Mouse (Mus musculus): ENCODE results near the gene Wdtc1. TPM values are rescaled to one million over a fixed set of nuclear protein-coding genes. Genes with fewer than 3 reads are reported as not detected.
A peak's percentile ranks its signal among the peaks of the same experiment; 100 is the strongest.

Wdtc1 gene
- polyA plus RNA-seq, 1 experiment = 30.5 TPM

DNA sequence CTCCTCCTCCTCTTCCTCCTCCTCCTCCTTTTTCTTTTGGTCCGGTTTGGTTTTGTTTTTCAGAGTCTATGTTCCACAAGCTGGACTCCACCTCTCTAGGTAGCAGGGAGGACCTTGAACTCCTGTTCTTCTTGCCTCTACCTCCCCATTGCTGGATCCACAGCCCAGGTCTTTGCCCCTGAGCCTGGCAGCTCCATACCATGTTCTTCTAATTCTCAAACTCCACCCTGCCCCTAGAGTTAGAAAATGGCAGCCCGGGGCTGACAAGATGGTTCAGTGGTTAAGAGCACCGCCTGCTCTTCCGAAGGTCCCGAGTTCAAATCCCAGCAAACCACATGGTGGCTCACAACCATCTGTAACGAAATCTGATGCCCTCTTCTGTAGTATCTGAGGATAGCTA, 1.4 kb upstream of the Wdtc1 start:
- no peak for TF ChIP-seq CTCF (IDR thresholded peaks at IDR 0.05; ENCODE audit: low read depth, low read length)
- TF ChIP-seq POLR2A (IDR thresholded peaks at IDR 0.05; ENCODE audit: borderline replicate concordance, low read depth, low read length) = no peak

DNA sequence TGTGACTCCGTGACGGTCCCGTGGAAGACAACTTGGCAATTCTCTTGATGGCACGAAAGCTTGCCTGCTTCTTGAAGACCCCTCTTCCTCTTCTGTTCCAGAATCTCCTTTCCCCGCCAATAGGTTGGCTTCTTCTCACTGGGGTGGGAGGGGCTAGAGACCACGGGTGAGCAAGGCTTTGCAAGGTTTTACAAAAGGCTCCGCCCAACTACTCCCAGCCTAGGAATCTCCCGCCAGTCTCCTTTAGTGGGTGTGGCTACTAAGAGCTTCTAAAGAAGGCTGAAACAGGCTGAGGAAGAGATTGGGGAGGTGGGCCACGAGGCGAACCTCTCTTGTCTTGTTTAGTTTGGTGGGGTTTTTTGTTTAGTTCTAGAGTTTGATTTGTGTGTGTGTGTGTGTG, 484 bp downstream of the Wdtc1 start:
- Histone ChIP-seq H3K27ac (ENCODE audit: insufficient read depth, low read depth, low read length) (peak overlapping the region; percentile 48), H3K4me3 (ENCODE audit: insufficient read depth, low read length) (no peak overlapping the region), H3K4me1 (ENCODE audit: control insufficient read depth, insufficient read depth, low read length) (peaks cover 12% of the 10 kb centered on the region)
- TF ChIP-seq CTCF (IDR thresholded peaks at IDR 0.05; ENCODE audit: low read depth, low read length) = no peak
- no peak for TF ChIP-seq POLR2A (IDR thresholded peaks at IDR 0.05; ENCODE audit: borderline replicate concordance, low read depth, low read length)

More for the DNA sequence above, 1.4 kb upstream of the Wdtc1 start:
- Histone ChIP-seq H3K27ac (ENCODE audit: insufficient read depth, low read depth, low read length) (no peak overlapping the region), H3K4me1 (ENCODE audit: control insufficient read depth, insufficient read depth, low read length) (peaks cover 12% of the 10 kb centered on the region), H3K4me3 (ENCODE audit: insufficient read depth, low read length) (no peak overlapping the region)

DNA sequence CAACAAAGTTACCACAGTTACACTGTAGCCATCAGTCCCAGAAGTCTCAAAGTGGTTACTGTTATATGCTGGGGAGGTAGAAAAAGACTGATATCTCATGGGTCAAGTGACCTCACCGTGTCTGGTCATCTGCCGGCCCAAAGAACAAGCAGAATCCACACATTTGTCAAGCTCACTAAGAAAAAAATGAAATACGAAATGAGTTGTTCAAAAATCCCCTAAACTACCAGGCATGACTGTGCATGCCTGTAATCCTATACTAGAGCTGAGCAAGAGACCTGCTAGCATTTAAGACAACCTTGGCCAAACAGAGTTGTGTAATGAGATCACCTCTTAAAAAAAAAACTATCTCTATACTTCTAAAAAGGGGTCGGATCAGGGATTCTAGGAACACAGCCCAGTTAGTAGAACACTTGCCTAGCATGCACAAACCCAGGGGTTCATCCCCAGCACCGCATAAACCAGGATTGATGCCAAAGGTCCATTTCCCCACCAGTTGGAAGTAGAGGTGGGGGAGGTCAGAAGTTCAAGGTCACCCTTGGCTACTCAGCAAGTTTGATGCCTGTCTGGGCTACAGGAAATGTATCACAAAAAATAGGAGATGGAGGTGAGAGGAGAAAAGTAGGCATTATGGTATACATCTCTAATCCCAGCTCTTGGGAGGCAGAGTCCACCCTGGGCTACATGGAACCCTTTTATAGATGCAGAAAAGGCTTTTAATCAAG, 5.1 kb downstream of the Wdtc1 start:
- Histone ChIP-seq H3K4me1 (ENCODE audit: control insufficient read depth, insufficient read depth, low read length) (peaks cover 6% of the 10 kb centered on the region), H3K27ac (ENCODE audit: insufficient read depth, low read depth, low read length) (no peak overlapping the region), H3K4me3 (ENCODE audit: insufficient read depth, low read length) (no peak overlapping the region)
- no peak for TF ChIP-seq POLR2A (IDR thresholded peaks at IDR 0.05; ENCODE audit: borderline replicate concordance, low read depth, low read length)
- no peak for TF ChIP-seq CTCF (IDR thresholded peaks at IDR 0.05; ENCODE audit: low read depth, low read length)

DNA sequence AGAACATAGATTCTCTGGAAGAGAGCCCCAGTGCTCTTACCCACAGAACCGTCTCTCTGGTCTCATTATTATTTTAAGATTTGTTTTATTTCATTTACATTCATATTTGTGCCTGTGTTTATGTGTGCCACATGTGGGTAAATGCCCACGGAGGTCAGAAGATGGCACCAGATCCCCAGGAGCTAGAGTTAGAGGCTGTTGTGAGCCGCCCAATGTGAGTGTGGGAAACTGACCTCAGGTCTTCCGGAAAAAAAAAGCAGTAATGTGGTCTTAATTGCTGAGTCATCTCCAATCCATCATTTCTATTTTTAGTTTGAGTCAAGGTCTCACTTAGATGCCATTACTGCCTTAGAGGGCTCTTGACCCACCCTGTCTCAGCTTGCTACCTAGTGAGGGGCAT, 5.7 kb downstream of the Wdtc1 start:
- no peak overlapping the region for H3K4me3 ChIP-seq (ENCODE audit: insufficient read depth, low read length)
- peaks cover 3% of the 10 kb centered on the region; the same call in 1 of the 2 replicates for H3K4me1 ChIP-seq (ENCODE audit: control insufficient read depth, insufficient read depth, low read length)
- H3K27ac ChIP-seq (ENCODE audit: insufficient read depth, low read depth, low read length) = no peak overlapping the region
- TF ChIP-seq CTCF (IDR thresholded peaks at IDR 0.05; ENCODE audit: low read depth, low read length) (0 out of 2 replicates have a peak, but pooled peaks have one; percentile 10), POLR2A (IDR thresholded peaks at IDR 0.05; ENCODE audit: borderline replicate concordance, low read depth, low read length) (no peak)

DNA sequence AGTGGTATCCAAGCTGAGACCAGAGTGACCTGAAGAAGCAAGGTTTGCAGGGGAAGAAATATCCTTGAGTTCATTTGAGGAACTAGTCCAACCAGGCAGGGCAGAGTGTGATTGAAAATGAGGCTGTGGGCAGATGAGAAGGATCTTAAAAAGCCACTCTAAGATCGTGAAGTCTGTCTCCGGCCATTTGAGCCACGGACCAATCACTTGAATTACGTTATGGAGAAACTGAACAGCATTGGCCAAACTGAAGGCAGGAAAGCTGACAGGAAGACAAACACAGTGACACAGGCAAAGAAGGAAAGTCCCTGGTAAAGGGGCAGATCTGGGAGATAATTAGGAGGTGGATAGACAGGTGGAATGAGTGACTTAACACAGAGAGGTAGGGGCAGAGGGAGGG, 6.7 kb downstream of the Wdtc1 start:
- Histone ChIP-seq H3K4me1 (ENCODE audit: control insufficient read depth, insufficient read depth, low read length) (peaks cover 3% of the 10 kb centered on the region; the same call in 1 of the 2 replicates), H3K27ac (ENCODE audit: insufficient read depth, low read depth, low read length) (no peak overlapping the region), H3K4me3 (ENCODE audit: insufficient read depth, low read length) (no peak overlapping the region)
- no peak for TF ChIP-seq CTCF (IDR thresholded peaks at IDR 0.05; ENCODE audit: low read depth, low read length)
- TF ChIP-seq POLR2A (IDR thresholded peaks at IDR 0.05; ENCODE audit: borderline replicate concordance, low read depth, low read length) = no peak

DNA sequence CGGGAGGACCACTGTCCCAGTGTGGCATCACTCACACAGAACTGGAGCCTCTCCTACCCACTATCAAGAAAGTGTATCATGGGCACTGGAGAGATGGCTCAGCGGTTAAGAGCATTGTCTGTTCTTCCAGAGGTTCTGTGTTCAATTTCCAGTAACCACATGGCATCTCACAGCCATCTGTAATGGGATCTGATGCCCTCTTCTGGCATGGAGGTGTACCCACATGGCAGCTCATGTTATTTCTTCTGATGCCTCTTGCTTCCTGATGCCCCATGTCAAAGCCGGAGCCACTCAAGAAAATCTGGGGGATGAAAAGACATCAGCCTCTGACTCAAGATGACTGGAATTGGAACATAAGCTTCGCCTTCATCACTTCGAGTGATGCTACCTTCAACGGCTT, 7.6 kb downstream of the Wdtc1 start:
- Histone ChIP-seq H3K27ac (ENCODE audit: insufficient read depth, low read depth, low read length) (no peak overlapping the region), H3K4me3 (ENCODE audit: insufficient read depth, low read length) (no peak overlapping the region), H3K4me1 (ENCODE audit: control insufficient read depth, insufficient read depth, low read length) (peaks cover 3% of the 10 kb centered on the region; the same call in 1 of the 2 replicates)
- TF ChIP-seq CTCF (IDR thresholded peaks at IDR 0.05; ENCODE audit: low read depth, low read length) (no peak), POLR2A (IDR thresholded peaks at IDR 0.05; ENCODE audit: borderline replicate concordance, low read depth, low read length) (no peak)

DNA sequence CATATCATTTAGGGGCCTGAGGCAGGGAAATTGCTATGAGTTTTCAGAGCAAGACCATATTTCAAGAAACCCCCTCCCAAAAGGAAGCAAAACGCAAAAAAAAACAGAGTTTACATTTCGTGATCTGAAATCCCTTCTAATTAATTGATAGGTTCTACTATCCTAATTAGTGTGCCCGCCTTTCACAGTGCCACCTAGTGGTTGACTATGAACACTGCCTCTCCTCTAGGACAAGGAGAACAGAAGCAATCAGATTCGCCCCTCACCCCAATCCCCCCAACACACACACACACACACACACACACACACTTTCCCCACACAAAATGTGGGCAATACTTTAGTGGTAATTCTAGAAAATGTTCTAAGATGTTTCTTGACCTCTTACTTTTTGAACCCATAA, 9.2 kb downstream of the Wdtc1 start:
- Histone ChIP-seq H3K4me1 (ENCODE audit: control insufficient read depth, insufficient read depth, low read length) (peaks cover 3% of the 10 kb centered on the region; the same call in 1 of the 2 replicates), H3K4me3 (ENCODE audit: insufficient read depth, low read length) (no peak overlapping the region), H3K27ac (ENCODE audit: insufficient read depth, low read depth, low read length) (no peak overlapping the region)
- TF ChIP-seq CTCF (IDR thresholded peaks at IDR 0.05; ENCODE audit: low read depth, low read length) (peak; percentile 54; the same call in 1 of the 2 replicates), POLR2A (IDR thresholded peaks at IDR 0.05; ENCODE audit: borderline replicate concordance, low read depth, low read length) (no peak)

DNA sequence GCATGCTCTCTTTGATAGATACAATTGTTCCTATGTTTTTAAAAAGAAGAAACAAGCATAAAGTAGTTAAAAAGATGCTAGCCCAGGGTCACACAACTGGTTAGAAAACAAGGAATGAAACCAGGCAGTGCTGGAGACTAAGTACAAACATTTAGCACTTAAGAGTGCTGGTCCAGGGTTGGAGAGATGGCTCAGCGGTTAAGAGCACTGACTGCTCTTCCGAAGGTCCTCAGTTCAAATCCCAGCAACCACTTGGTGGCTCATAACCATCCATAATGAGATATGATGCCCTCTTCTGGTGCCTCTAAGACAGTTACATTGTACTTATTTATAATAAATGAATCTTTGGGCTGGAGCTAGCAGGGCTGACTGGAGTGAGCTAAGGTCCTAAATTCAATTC, 13.1 kb downstream of the Wdtc1 start:
- Histone ChIP-seq H3K27ac (ENCODE audit: insufficient read depth, low read depth, low read length) (no peak overlapping the region), H3K4me1 (ENCODE audit: control insufficient read depth, insufficient read depth, low read length) (no peaks in the 10 kb centered on the region), H3K4me3 (ENCODE audit: insufficient read depth, low read length) (no peak overlapping the region)
- TF ChIP-seq POLR2A (IDR thresholded peaks at IDR 0.05; ENCODE audit: borderline replicate concordance, low read depth, low read length) (no peak), CTCF (IDR thresholded peaks at IDR 0.05; ENCODE audit: low read depth, low read length) (no peak)

DNA sequence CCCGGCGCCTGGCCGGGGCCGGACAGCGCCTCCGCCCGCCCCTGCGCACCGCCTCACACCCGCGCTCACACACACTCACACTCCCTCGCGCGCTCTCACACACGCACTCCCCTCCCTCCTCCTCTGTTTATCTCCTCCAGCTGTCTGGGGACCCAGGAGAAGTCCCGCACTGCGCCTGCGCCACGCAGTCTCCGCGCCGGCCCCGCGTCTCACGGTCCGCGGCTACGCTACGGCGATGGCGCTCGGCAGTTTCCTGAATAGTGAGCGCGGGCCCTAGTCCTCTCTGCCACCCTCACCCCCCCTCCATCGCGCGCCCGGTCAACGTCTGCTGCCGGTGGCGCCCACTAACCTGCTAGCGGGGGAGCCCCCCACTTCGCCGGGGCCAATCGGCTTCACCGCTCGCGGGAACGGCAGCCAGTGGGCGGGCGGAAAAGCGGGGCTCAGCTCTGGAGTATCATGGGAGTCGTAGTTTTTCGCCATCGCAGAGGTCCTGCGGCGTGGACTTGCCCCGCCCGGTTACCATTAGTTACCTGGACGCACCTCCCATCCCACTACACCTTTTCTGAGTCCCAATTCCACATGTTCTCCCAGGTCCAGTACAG, 14.0 kb downstream of the Wdtc1 start:
- no peak for TF ChIP-seq POLR2A (IDR thresholded peaks at IDR 0.05; ENCODE audit: borderline replicate concordance, low read depth, low read length)
- TF ChIP-seq CTCF (IDR thresholded peaks at IDR 0.05; ENCODE audit: low read depth, low read length) = no peak
- H3K4me1 ChIP-seq (ENCODE audit: control insufficient read depth, insufficient read depth, low read length) = no peaks in the 10 kb centered on the region
- H3K4me3 ChIP-seq (ENCODE audit: insufficient read depth, low read length) = peak overlapping the region; percentile 76
- peak overlapping the region; percentile 1; the same call in 1 of the 2 replicates for H3K27ac ChIP-seq (ENCODE audit: insufficient read depth, low read depth, low read length)

DNA sequence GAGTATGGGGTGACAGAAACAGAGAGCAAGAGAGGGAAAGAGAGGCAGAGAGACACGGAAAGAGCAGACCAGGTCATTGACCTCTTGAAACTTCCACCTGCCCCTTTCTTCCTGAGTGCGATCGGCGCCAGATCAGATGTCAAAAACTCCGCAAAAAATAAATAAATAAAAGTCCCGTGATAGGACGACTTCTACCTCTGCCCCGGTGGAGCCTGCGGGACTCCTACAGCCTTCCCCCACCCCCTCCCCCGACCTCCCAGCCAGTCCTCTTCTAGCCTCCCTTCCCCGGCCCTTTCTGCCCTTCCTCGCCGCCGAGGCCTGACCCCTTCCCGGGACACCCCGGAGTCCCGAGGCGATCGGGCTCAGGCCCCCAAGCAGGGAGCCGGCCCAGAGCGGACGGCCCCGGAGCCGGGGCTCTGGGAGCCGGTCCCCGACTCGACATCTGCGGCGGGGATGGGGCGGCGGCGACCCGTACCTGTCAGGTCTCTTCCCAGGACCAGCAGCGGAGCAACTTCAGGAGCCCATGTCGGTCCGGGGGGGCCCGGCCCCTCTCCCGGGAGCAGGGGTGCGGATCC, 14.7 kb downstream of the Wdtc1 start:
- H3K4me1 ChIP-seq (ENCODE audit: control insufficient read depth, insufficient read depth, low read length) = no peaks in the 10 kb centered on the region
- peak overlapping the region; percentile 76 for H3K4me3 ChIP-seq (ENCODE audit: insufficient read depth, low read length)
- TF ChIP-seq CTCF (IDR thresholded peaks at IDR 0.05; ENCODE audit: low read depth, low read length) (no peak), POLR2A (IDR thresholded peaks at IDR 0.05; ENCODE audit: borderline replicate concordance, low read depth, low read length) (no peak)
- H3K27ac ChIP-seq (ENCODE audit: insufficient read depth, low read depth, low read length) = 0 out of 2 replicates have a peak overlapping the region, but pooled peaks have one; percentile 1
